Mouse (Mus musculus): ENCODE measurements around the gene Nfatc3. TPM values are rescaled to one million over a fixed set of nuclear protein-coding genes. Genes with fewer than 3 reads are reported as not detected.
A peak's percentile ranks its signal among the peaks of the same experiment; 100 is the strongest.
"Not testable (repeated sequence)": the region's sequence is repeated elsewhere in the genome, so short reads cannot be mapped to it uniquely, and the experiment has no call there.

The Nfatc3 gene
- polyA plus RNA-seq (2012; fragmentation: generic; extraction: Trizol), result 11.8 TPM

DNA sequence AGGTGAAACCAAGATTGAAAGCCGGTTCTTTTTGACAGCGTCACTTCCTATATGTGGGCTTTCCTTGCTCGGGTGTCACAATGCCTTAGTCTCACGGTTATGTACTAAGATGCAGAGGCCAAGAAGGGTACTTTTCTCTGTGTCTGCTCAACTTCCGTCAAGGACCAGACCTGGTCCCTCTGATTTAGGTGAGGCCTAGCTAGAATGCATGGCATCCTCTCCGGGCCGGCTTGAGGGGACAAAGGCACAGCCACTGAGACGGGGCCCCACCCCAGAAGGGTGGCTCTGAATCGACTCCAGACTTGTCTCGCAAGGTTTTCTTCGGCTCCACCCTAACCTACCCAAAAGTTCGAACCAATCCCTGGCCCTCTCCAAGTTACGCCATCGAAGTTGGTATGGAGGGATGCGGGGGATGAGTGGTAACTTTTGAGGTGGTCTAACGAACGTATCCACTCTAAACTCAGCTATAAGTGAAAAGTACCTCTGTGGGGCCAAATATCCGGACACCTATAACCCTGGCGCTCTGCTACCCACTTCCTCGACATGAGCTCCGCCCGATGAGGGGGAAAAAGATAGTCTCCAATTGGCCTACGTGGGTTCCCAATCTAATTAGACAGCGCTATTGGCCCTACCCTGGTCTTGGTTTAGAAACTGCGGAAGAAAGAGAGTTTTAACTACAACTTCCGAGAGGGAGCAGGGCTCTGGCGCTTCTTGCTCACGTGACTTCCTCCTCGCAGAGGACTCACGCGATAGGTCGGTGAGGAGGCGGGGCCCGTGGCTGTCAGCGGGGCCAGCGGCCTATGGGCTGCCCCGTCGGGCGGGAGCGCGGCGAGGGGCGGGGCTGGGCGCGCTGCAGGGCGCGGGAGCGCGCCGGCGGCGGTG, at the start of gene Nfatc3:
Gene Nfatc3, plus strand, starts transcription at position 110 of the 882 bp plus-strand sequence.
- TF ChIP-seq USF1 (IDR thresholded peaks at IDR 0.05; ENCODE audit: low read depth) (peak; percentile 98), POLR2AphosphoS2 (IDR thresholded peaks at IDR 0.05; ENCODE audit: insufficient read length, low read depth) (peak; percentile 36), MYOD1 (IDR thresholded peaks at IDR 0.05; ENCODE audit: control insufficient read depth in 1 of 3, insufficient read length in 2 of 3, low read depth in 2 of 3) (no peak), MAX (IDR thresholded peaks at IDR 0.05; ENCODE audit: low read depth) (no peak), TCF12 (IDR thresholded peaks at IDR 0.05; ENCODE audit: insufficient read depth, poor library complexity, severe bottlenecking) (no peak), CEBPB (IDR thresholded peaks at IDR 0.05; ENCODE audit: insufficient read depth, poor library complexity, severe bottlenecking) (no peak), SRF (IDR thresholded peaks at IDR 0.05; ENCODE audit: control insufficient read depth, insufficient read length, low read depth) (no peak), REST (IDR thresholded peaks at IDR 0.05; ENCODE audit: insufficient read depth, insufficient read length) (no peak), POLR2A (IDR thresholded peaks at IDR 0.05; ENCODE audit: insufficient read length, low read depth) (peak; percentile 49), E2F4 (IDR thresholded peaks at IDR 0.05; ENCODE audit: insufficient read depth) (no peak), TCF3 (IDR thresholded peaks at IDR 0.05; ENCODE audit: insufficient read length, low read depth) (no peak)
- Histone ChIP-seq H3K27me3 (ENCODE audit: control insufficient read depth, insufficient read depth, insufficient read length) (no peaks in the 10 kb centered on the region), H3K4me3 (peak within 1 kb of the TSS; percentile 63), H3K4me2 (ENCODE audit: low read depth) (peak within 1 kb of the TSS; percentile 82), H3K79me2 (ENCODE audit: control insufficient read depth, insufficient read depth) (peaks cover 42% of the 10 kb centered on the region), H3K36me3 (ENCODE audit: control insufficient read depth, insufficient read depth) (no peaks in the 10 kb centered on the region), H3ac (ENCODE audit: control insufficient read depth, insufficient read length) (peak within 1 kb of the TSS; percentile 26)

DNA sequence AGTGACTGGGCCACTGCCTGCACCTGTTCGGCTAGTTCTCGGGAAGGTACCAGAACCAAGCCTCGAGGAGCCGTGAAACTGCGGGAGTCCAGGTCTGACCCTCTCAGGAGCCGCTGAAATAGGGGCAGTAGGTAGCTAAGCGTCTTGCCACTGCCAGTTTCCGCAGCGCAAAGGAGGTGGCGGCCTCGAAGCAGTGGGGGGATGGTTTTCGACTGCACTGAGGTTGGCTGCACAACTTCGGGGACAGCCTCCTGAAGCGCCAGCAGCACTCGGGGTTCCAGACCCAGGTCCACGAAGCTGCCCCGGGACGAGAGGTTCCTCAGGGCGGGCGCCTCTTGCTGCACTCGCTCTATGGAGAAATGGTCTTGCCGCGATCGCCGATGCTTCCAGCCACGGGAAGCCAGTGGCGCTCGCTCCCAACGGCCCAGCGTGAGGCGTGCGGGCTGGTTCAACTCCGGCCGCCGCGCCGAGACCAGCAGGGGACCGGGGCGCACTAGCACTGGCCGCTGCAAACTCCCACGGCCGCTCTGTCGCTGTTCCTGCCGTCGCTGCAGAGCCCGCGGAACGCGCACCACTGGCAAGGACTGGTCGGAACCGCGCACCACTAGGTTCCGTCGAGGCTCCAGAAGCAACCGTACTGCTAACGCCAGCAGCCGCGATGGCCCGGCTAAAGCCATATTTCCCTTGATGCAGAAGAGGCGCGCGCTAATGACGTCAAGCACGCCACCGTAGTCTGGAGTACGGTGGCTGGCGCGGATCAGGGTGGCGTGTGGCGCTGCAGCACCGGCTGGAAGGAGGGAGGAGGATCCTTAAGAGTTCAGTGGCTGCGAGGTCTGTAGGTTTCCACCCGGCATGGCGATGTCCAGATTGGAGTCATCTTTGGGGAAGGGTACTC, 47.6 kb upstream of the Nfatc3 start:
- Histone ChIP-seq H3K36me3 (ENCODE audit: control insufficient read depth, insufficient read depth) (peaks cover 3% of the 10 kb centered on the region), H3ac (ENCODE audit: control insufficient read depth, insufficient read length) (peak overlapping the region; percentile 96), H3K79me2 (ENCODE audit: control insufficient read depth, insufficient read depth) (peaks cover 11% of the 10 kb centered on the region), H3K4me3 (peak overlapping the region; percentile 96), H3K4me2 (ENCODE audit: low read depth) (peak overlapping the region; percentile 93), H3K27me3 (ENCODE audit: control insufficient read depth, insufficient read depth, insufficient read length) (no peaks in the 10 kb centered on the region)
- TF ChIP-seq USF1 (IDR thresholded peaks at IDR 0.05; ENCODE audit: low read depth) (no peak), CEBPB (IDR thresholded peaks at IDR 0.05; ENCODE audit: insufficient read depth, poor library complexity, severe bottlenecking) (no peak), TCF3 (IDR thresholded peaks at IDR 0.05; ENCODE audit: insufficient read length, low read depth) (no peak), MAX (IDR thresholded peaks at IDR 0.05; ENCODE audit: low read depth) (no peak), POLR2AphosphoS2 (IDR thresholded peaks at IDR 0.05; ENCODE audit: insufficient read length, low read depth) (peak; percentile 90), MYOG (IDR thresholded peaks at IDR 0.05; ENCODE audit: control insufficient read depth in 1 of 3, insufficient read depth in 1 of 3, insufficient read length in 2 of 3, low read depth in 2 of 3) (peak in 1 of 3 experiments; percentile 53), REST (IDR thresholded peaks at IDR 0.05; ENCODE audit: insufficient read depth, insufficient read length) (no peak), SRF (IDR thresholded peaks at IDR 0.05; ENCODE audit: control insufficient read depth, insufficient read length, low read depth) (peak; percentile 84), E2F4 (IDR thresholded peaks at IDR 0.05; ENCODE audit: insufficient read depth) (no peak), TCF12 (IDR thresholded peaks at IDR 0.05; ENCODE audit: insufficient read depth, poor library complexity, severe bottlenecking) (no peak), MYOD1 (IDR thresholded peaks at IDR 0.05; ENCODE audit: control insufficient read depth in 1 of 3, insufficient read length in 2 of 3, low read depth in 2 of 3) (peak in 1 of 3 experiments; percentile 53), POLR2A (IDR thresholded peaks at IDR 0.05; ENCODE audit: insufficient read length, low read depth) (peak; percentile 86)

DNA sequence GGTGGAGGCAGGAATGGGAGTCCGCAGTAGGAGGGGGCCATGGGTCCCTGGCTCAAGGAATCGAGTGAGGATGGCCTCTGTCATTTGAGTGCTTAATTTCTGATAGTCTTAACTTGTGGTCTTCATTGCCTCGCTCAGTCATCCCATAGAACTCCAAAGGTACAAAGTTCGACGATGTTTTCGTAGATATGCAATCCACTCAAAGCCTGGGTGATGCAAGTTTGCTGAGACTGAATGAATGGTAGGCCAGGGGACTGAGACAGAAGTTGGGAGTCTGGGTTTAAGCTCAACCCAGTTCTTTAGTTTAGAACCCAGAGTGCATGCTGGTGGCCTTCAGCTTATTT, 47.0 kb upstream of the Nfatc3 start, which contains the start of gene Ddx28:
Gene Ddx28, minus strand, starts transcription at position 240 of the 344 bp plus-strand sequence.
- H3K79me2 ChIP-seq (ENCODE audit: control insufficient read depth, insufficient read depth), result peaks cover 11% of the 10 kb centered on the region
- TF ChIP-seq CEBPB (IDR thresholded peaks at IDR 0.05; ENCODE audit: insufficient read depth, poor library complexity, severe bottlenecking) (peak; percentile 31; the same call in 1 of the 2 replicates), E2F4 (IDR thresholded peaks at IDR 0.05; ENCODE audit: insufficient read depth) (no peak)
- peak within 1 kb of the TSS; percentile 93 for H3K4me2 ChIP-seq (ENCODE audit: low read depth)
- H3K36me3 ChIP-seq (ENCODE audit: control insufficient read depth, insufficient read depth), result peaks cover 6% of the 10 kb centered on the region
- H3ac ChIP-seq (ENCODE audit: control insufficient read depth, insufficient read length), result peak within 1 kb of the TSS; percentile 96
- no peaks in the 10 kb centered on the region for H3K27me3 ChIP-seq (ENCODE audit: control insufficient read depth, insufficient read depth, insufficient read length)
- H3K4me3 ChIP-seq, result peak within 1 kb of the TSS; percentile 96

DNA sequence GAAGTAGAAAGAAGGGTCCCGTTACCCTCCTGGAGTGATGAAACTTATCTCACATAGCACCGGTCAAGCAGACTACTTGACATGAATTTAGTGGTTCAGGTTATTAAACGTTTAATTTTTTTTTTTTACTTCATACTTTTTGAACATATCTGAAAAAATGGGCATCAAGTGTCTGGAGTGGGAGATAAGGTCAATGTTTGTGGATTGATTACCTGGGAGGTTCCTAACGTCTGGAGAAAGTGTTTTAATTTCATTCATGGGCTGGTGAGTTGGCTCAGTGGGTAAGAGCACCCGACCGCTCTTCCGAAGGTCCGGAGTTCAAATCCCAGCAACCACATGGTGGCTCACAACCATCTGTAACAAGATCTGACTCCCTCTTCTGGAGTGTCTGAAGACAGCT, 46.4 kb upstream of the Nfatc3 start:
- H3K4me2 ChIP-seq (ENCODE audit: low read depth), result peak overlapping the region; percentile 87
- H3K79me2 ChIP-seq (ENCODE audit: control insufficient read depth, insufficient read depth), result peaks cover 11% of the 10 kb centered on the region
- H3K27me3 ChIP-seq (ENCODE audit: control insufficient read depth, insufficient read depth, insufficient read length); H3K36me3 ChIP-seq (ENCODE audit: control insufficient read depth, insufficient read depth): not testable (repeated sequence)
- peak overlapping the region; percentile 96 for H3K4me3 ChIP-seq
- peak overlapping the region; percentile 96 for H3ac ChIP-seq (ENCODE audit: control insufficient read depth, insufficient read length)

DNA sequence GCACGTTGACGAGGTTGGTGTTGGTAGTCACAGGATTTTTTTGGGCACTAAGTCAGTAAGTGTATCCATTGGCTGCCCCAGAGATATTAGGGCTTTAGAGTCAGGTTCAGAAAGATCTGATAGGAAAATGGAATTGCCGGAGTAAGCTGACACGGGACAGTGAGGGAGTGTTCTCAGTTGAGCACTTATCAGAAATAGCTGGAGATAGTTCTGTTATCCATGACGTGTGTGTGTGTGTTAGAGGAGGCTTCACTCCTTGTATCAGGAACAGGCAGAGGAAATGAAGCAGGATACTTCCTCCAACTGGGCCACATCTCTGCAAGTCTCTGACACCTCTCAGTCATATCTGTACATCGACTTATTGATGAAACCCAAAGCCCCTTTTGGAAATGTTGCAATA, 42.4 kb upstream of the Nfatc3 start:
- no peak overlapping the region for H3K4me3 ChIP-seq
- H3ac ChIP-seq (ENCODE audit: control insufficient read depth, insufficient read length), result no peak overlapping the region
- TF ChIP-seq REST (IDR thresholded peaks at IDR 0.05; ENCODE audit: insufficient read depth, insufficient read length), result no peak
- TF ChIP-seq MYOD1 (IDR thresholded peaks at IDR 0.05; ENCODE audit: control insufficient read depth in 1 of 3, insufficient read length in 2 of 3, low read depth in 2 of 3), result no peak
- TF ChIP-seq MAX (IDR thresholded peaks at IDR 0.05; ENCODE audit: low read depth), result no peak
- no peak for TF ChIP-seq SRF (IDR thresholded peaks at IDR 0.05; ENCODE audit: control insufficient read depth, insufficient read length, low read depth)
- TF ChIP-seq TCF12 (IDR thresholded peaks at IDR 0.05; ENCODE audit: insufficient read depth, poor library complexity, severe bottlenecking), result no peak
- no peak for TF ChIP-seq POLR2A (IDR thresholded peaks at IDR 0.05; ENCODE audit: insufficient read length, low read depth)
- TF ChIP-seq CEBPB (IDR thresholded peaks at IDR 0.05; ENCODE audit: insufficient read depth, poor library complexity, severe bottlenecking), result no peak
- TF ChIP-seq USF1 (IDR thresholded peaks at IDR 0.05; ENCODE audit: low read depth), result no peak
- TF ChIP-seq E2F4 (IDR thresholded peaks at IDR 0.05; ENCODE audit: insufficient read depth), result no peak
- no peak for TF ChIP-seq MYOG (IDR thresholded peaks at IDR 0.05; ENCODE audit: control insufficient read depth in 1 of 3, insufficient read depth in 1 of 3, insufficient read length in 2 of 3, low read depth in 2 of 3)
- TF ChIP-seq POLR2AphosphoS2 (IDR thresholded peaks at IDR 0.05; ENCODE audit: insufficient read length, low read depth), result no peak
- H3K27me3 ChIP-seq (ENCODE audit: control insufficient read depth, insufficient read depth, insufficient read length), result no peaks in the 10 kb centered on the region
- peaks cover 6% of the 10 kb centered on the region for H3K36me3 ChIP-seq (ENCODE audit: control insufficient read depth, insufficient read depth)
- H3K4me2 ChIP-seq (ENCODE audit: low read depth), result no peak overlapping the region
- no peaks in the 10 kb centered on the region for H3K79me2 ChIP-seq (ENCODE audit: control insufficient read depth, insufficient read depth)
